Mouse (Mus musculus) bone marrow macrophage, adult 2 months (primary cell): Measurements from ENCODE around the gene Cdh18.

ENCODE experiments used
- CTCF ChIP-seq: IDR thresholded peaks from 2 replicates; pipeline ENCODE4 v1.5.1; 2012; ENCODE audit warnings: low read depth, mild to moderate bottlenecking, low read length, moderate library complexity
- POLR2A ChIP-seq: IDR thresholded peaks from 2 replicates; pipeline ENCODE4 v1.6.1; 2012; ENCODE audit warnings: mild to moderate bottlenecking, low read depth, low read length, borderline replicate concordance

- TF ChIP-seq CTCF (no peak), POLR2A (no peak)
Observed at GRCm38 (mm10) chr15:22914444-22914843, 365.6 kb downstream of the Cdh18 start.
